Mouse (Mus musculus) thymus, postnatal 0 days (tissue): ENCODE data around the gene Shank1. TPM values are rescaled to one million over a fixed set of nuclear protein-coding genes. Genes with fewer than 3 reads are reported as not detected.
A peak's percentile ranks its signal among the peaks of the same experiment; 100 is the strongest.

ENCODE experiments used
- DNase-seq: peaks from one replicate; pipeline ENCODE4 v3.0.0-alpha.2; 2015; ENCODE audit warnings: low spot score
- polyA plus RNA-seq: library from polyadenylated mRNA; unstranded; fragments of >200 nt; fragmentation: Nextera tagmentation; extraction: Ambion mirVana; gene quantifications from 2 replicates; pipeline ENCODE4 v1.2.1, GENCODE M21; 2015

Gene Shank1
- polyA plus RNA-seq, 1 experiment from 2014 or later = 0.29 TPM

- DNase-seq = peak; percentile 98
These were observed 5.0 kb upstream of the Shank1 start for GRCm38 (mm10) chr7:44304775-44305641.

GRCm38 (mm10) chr7:44305686-44306085 is 4.4 kb upstream of the Shank1 start:
- DNase-seq = no peak

GRCm38 (mm10) chr7:44306516-44307240 is 3.4 kb upstream of the Shank1 start, which contains the start of gene Clec11a:
Clec11a (minus strand) TSS chr7:44306902.
- DNase-seq = no peak

GRCm38 (mm10) chr7:44307261-44308020 is 2.6 kb upstream of the Shank1 start:
- no peak for DNase-seq

GRCm38 (mm10) chr7:44310285-44310877 is 328 bp downstream of the Shank1 start:
- DNase-seq = no peak

GRCm38 (mm10) chr7:44310878-44311712 is 1.0 kb downstream of the Shank1 start:
- DNase-seq = no peak

GRCm38 (mm10) chr7:44311713-44312304 is 1.8 kb downstream of the Shank1 start:
- no peak for DNase-seq

GRCm38 (mm10) chr7:44312484-44312883 is 2.4 kb downstream of the Shank1 start:
- no peak for DNase-seq

- peak; percentile 24 for DNase-seq
These were observed 7.9 kb downstream of the Shank1 start for GRCm38 (mm10) chr7:44317913-44318312.

- DNase-seq = no peak
These were observed 10.8 kb downstream of the Shank1 start for GRCm38 (mm10) chr7:44320886-44321285.

GRCm38 (mm10) chr7:44322290-44322689 is 12.2 kb downstream of the Shank1 start:
- DNase-seq = no peak

GRCm38 (mm10) chr7:44326614-44327013 is 16.6 kb downstream of the Shank1 start:
- no peak for DNase-seq

- DNase-seq = no peak
These were observed 22.3 kb downstream of the Shank1 start for GRCm38 (mm10) chr7:44332336-44332735.

- DNase-seq = no peak
These were observed 24.1 kb downstream of the Shank1 start for GRCm38 (mm10) chr7:44334139-44334538.

- DNase-seq = no peak
These were observed 25.2 kb downstream of the Shank1 start for GRCm38 (mm10) chr7:44335031-44335878.

- DNase-seq = no peak
These were observed 26.3 kb downstream of the Shank1 start for GRCm38 (mm10) chr7:44336046-44337021.

- DNase-seq = no peak
These were observed 27.2 kb downstream of the Shank1 start for GRCm38 (mm10) chr7:44337121-44337849.
